Mouse (Mus musculus) 3T3-L1 (cell line): Measurements from ENCODE around the gene Olfr761.
"Not testable (repeated sequence)": the region's sequence is repeated elsewhere in the genome, so short reads cannot be mapped to it uniquely, and the experiment has no call there.

ENCODE experiments used
- DNase-seq: peaks from one replicate; pipeline ENCODE4 v3.0.0-alpha.2; 2015; ENCODE audit warnings: low read depth, low spot score

Gene Olfr761

GRCm38 (mm10) chr17:37952979-37953378 lies at the start of gene Olfr761:
Olfr761 (minus strand) TSS chr17:37953079.
- no peak for DNase-seq

- no peak for DNase-seq
Measured at GRCm38 (mm10) chr17:37995635-37996307, 42.9 kb upstream of the Olfr761 start.

GRCm38 (mm10) chr17:37990453-37990961 lies 37.6 kb upstream of the Olfr761 start:
- DNase-seq: no peak

- DNase-seq: no peak
Measured at GRCm38 (mm10) chr17:37973591-37973990, 20.7 kb upstream of the Olfr761 start.

GRCm38 (mm10) chr17:37920248-37920647 lies 32.6 kb downstream of the Olfr761 start, which contains the start of gene Olfr128:
Olfr128 (plus strand) TSS chr17:37920548.
- DNase-seq: no peak

GRCm38 (mm10) chr17:37906821-37907220 lies 46.1 kb downstream of the Olfr761 start:
- DNase-seq: not testable (repeated sequence)
